Mouse (Mus musculus) intestine, embryonic 15.5 days (tissue): ENCODE measurements around the gene Hist1h4d. TPM values are rescaled to one million over a fixed set of nuclear protein-coding genes. Genes with fewer than 3 reads are reported as not detected.
"Not testable (repeated sequence)": the region's sequence is repeated elsewhere in the genome, so short reads cannot be mapped to it uniquely, and the experiment has no call there.

Experiments
- ATAC-seq: fragments of 200-750 bp; cut with Nextera tagmentation; 2 replicates; pipeline ENCODE4 v1.8.0; 2017; ENCODE audit warnings: moderate TSS enrichment, moderate library complexity
- H3K27ac ChIP-seq: fragments of 300-500 bp; sonication (generic); 2 replicates; pipeline ENCODE4 v1.5.1; 2015; ENCODE audit warnings: mild to moderate bottlenecking, inconsistent platforms
- H3K27me3 ChIP-seq: fragments of 300-500 bp; sonication (generic); replicated peaks from 2 replicates; pipeline ENCODE4 v1.6.1; 2015; ENCODE audit warnings: inconsistent platforms
- H3K36me3 ChIP-seq: fragments of 300-500 bp; sonication (generic); 2 replicates; pipeline ENCODE4 v1.6.1; 2015; ENCODE audit warnings: inconsistent platforms
- H3K4me1 ChIP-seq: fragments of 300-500 bp; sonication (generic); replicated peaks from 2 replicates; pipeline ENCODE4 v1.6.1; 2015; ENCODE audit warnings: inconsistent platforms
- H3K4me2 ChIP-seq: fragments of 300-500 bp; sonication (generic); replicated peaks from 2 replicates; pipeline ENCODE4 v1.6.1; 2015; ENCODE audit warnings: mild to moderate bottlenecking, inconsistent platforms
- H3K4me3 ChIP-seq: fragments of 300-500 bp; sonication (generic); replicated peaks from 2 replicates; pipeline ENCODE4 v1.5.1; 2015; ENCODE audit warnings: inconsistent platforms
- H3K9ac ChIP-seq: fragments of 300-500 bp; sonication (generic); 2 replicates; pipeline ENCODE4 v1.6.1; 2015; ENCODE audit warnings: inconsistent platforms
- H3K9me3 ChIP-seq: fragments of 300-500 bp; sonication (generic); 2 replicates; pipeline ENCODE4 v1.6.1; 2016; ENCODE audit warnings: inconsistent platforms
- WGBS: fragments of 180-500 bp; shearing (Covaris S2); methylation state at CpG from one replicate; pipeline ENCODE4 v1.1.7; 2015; 5-methylcytosine and 5-hydroxymethylcytosine counted together
- polyA plus RNA-seq: library from polyadenylated mRNA; unstranded; fragments of >200 nt; fragmentation: Nextera tagmentation; extraction: Ambion mirVana; gene quantifications from 2 replicates; pipeline ENCODE4 v1.2.1, GENCODE M21; 2015

Gene Hist1h4d
- polyA plus RNA-seq, 1 experiment from 2014 or later = 101 TPM

DNA sequence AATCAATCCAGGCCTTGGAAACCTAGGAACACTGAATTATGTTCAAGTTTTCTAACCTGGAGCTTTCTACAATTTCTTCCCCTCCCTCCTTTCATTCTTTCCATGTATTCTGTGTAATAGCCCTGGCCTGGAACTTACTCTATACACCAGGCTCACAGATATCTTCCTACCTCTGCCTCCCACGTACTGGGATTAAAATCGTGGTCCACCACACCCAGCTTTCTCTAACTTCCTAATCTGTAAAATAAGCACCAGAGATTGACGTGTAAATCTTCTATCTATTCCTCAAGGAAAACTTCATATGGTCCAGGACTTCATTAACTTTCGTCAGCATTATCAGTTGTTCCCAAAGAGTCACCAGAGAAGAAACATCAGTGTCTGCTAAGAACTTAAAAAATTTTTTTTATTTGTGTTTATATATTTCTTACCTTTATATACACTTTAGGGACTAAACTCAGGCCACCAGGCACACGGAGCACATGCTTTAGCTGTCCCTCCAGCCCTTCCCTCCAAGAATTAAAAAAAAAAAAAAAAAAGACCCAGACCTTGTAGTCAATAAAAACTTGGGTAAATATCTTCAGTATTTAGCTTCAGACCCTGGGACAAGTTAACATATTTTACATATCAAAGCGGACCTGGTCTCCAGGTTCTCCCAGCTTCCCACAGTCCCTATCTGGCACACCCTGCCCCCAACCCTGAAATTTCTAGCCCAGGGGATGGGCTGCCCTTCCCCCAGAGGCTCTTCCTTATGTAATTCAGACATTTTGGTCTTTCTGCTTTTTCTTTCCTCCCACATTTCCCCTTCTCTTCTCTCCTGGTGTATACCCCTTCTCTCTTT, 1.0 kb downstream of the Hist1h4d start:
- WGBS = 11% methylated on average over 6 of the region's 6 CpGs
- H3K27ac ChIP-seq = peak overlapping the region; percentile 86

DNA sequence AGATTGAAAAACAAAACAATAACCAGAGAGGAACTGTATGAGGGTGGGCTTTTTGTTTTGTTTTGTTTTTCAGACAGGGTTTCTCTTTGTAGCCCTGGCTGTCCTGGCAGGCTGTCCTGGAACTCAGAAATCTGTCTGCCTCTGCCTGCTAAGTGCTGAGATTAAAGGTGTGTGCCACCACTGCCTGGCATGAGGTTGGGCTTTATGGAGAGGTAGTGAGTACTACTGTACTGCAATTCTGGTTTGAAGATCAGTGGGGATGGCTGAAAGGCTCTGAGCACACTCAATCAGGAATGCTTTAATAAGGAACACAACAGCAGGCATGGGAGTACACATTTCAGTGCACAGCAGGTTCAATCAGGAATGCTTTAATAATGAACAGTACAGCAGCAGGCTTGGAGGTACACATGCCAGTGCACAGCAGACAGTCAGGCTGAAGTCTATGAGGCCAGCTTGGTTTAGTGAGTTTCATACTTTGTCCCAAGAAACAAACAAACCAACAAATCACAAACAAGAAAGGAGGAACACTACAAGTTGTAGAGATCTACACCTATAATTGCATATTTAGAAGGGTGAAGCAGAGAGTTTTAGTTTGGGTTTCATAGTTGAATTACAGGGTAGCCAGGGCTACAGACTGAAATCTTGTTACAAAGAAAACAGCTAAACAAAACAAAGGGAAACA, 2.1 kb downstream of the Hist1h4d start:
- no peaks in the 10 kb centered on the region for H3K27me3 ChIP-seq
- H3K4me3 ChIP-seq = no peak overlapping the region
- no peak for ATAC-seq
- no peaks in the 10 kb centered on the region for H3K9me3 ChIP-seq
- H3K4me1 ChIP-seq = peaks cover 16% of the 10 kb centered on the region; the same call in 1 of the 2 replicates
- H3K4me2 ChIP-seq = peak overlapping the region; percentile 6; the same call in 1 of the 2 replicates
- peak overlapping the region; percentile 65 for H3K27ac ChIP-seq
- no peaks in the 10 kb centered on the region for H3K36me3 ChIP-seq
- no peak overlapping the region for H3K9ac ChIP-seq

More for the DNA sequence above, 1.0 kb downstream of the Hist1h4d start:
- peak overlapping the region; percentile 51 for H3K4me3 ChIP-seq
- peaks cover 16% of the 10 kb centered on the region; the same call in 1 of the 2 replicates for H3K4me1 ChIP-seq
- ATAC-seq = no peak
- H3K9me3 ChIP-seq = no peaks in the 10 kb centered on the region
- no peaks in the 10 kb centered on the region for H3K36me3 ChIP-seq
- peak overlapping the region; percentile 62 for H3K9ac ChIP-seq
- H3K27me3 ChIP-seq = no peaks in the 10 kb centered on the region
- H3K4me2 ChIP-seq = peak overlapping the region; percentile 75

DNA sequence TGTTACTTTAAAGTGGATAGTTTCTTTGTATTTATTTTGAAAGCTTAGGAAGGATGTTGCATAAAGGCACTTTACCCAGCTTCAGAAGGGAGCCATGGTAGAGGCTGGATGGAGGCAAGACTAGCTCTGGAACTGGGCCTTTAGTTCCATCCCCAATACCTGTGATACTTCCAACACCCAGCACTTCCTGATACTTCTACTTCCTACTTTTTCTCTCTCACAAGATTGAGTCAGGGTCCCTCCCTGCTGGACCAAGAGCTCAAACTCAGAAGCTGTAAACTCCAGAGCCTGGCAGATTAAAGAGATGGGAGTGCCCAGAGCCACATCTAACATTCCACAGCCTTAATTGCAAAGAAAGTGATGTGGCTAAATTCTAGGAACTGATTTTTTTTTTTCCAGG, 2.9 kb downstream of the Hist1h4d start:
- H3K4me2 ChIP-seq = peak overlapping the region; percentile 68
- H3K9ac ChIP-seq = peak overlapping the region; percentile 31; the same call in 1 of the 2 replicates
- no peaks in the 10 kb centered on the region for H3K36me3 ChIP-seq
- H3K27me3 ChIP-seq = no peaks in the 10 kb centered on the region
- H3K4me3 ChIP-seq = 0 out of 2 replicates have a peak overlapping the region, but pooled peaks have one; percentile 45
- H3K4me1 ChIP-seq = peaks cover 16% of the 10 kb centered on the region; the same call in 1 of the 2 replicates
- no peaks in the 10 kb centered on the region for H3K9me3 ChIP-seq
- peak overlapping the region; percentile 96 for H3K27ac ChIP-seq
- no peak for ATAC-seq

DNA sequence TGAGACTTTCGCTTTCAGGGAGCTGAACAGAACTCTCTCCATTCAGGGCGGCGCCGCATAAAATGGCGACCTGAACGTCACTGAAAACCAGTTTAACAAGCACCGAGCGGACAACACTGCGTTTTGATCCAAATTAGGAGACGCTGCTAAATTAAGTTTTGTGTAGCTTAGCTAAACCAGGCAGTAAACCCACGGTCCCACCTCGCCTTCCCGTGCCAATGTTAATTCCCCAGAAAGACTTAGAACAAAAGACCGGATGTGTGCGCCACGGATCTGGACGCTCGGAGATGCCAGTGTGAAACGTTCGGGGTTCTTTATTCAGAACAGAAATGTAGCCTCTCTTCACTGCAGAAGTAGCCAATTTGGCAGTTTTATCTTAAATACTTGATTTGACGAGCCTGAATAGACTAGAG, 3.6 kb downstream of the Hist1h4d start:
- Histone ChIP-seq H3K9me3 (no peaks in the 10 kb centered on the region), H3K36me3 (no peaks in the 10 kb centered on the region), H3K27me3 (no peaks in the 10 kb centered on the region), H3K4me3 (peak overlapping the region; percentile 45), H3K4me2 (peak overlapping the region; percentile 68), H3K27ac (peak overlapping the region; percentile 96), H3K4me1 (peaks cover 16% of the 10 kb centered on the region; the same call in 1 of the 2 replicates), H3K9ac (peak overlapping the region; percentile 51)
- peak; percentile 18; the same call in 1 of the 2 replicates for ATAC-seq
- under 1% methylated on average over 21 of the region's 21 CpGs for WGBS

DNA sequence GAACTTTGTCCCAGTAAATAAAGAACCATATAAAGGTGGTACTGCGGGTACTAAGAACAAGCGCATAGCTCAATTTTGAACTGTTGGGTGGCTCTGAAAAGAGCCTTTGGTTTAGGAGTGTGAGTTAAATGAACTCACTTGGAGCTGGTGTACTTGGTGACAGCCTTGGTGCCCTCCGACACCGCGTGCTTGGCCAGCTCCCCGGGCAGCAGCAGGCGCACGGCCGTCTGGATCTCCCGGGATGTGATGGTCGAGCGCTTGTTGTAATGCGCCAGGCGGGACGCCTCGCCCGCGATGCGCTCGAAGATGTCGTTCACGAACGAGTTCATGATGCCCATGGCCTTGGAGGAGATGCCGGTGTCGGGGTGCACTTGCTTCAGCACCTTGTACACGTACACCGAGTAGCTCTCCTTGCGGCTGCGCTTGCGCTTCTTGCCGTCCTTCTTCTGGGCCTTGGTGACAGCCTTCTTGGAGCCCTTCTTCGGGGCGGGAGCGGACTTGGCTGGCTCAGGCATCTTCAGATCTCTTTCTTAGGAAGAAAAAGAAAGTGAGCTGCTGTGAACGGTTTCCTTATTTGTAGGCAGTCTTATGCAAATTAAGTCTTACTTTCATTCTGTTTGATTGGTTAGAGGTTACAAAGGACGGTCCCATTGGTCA, 4.2 kb downstream of the Hist1h4d start:
- peak; percentile 89 for ATAC-seq
- Histone ChIP-seq H3K27ac (peak overlapping the region; percentile 96), H3K4me1 (peaks cover 16% of the 10 kb centered on the region; the same call in 1 of the 2 replicates), H3K4me2 (peak overlapping the region; percentile 68), H3K4me3 (peak overlapping the region; percentile 45), H3K9ac (peak overlapping the region; percentile 51)
- WGBS = under 1% methylated on average over 30 of the region's 36 CpGs
- not testable (repeated sequence) for H3K36me3 ChIP-seq, H3K9me3 ChIP-seq, H3K27me3 ChIP-seq

DNA sequence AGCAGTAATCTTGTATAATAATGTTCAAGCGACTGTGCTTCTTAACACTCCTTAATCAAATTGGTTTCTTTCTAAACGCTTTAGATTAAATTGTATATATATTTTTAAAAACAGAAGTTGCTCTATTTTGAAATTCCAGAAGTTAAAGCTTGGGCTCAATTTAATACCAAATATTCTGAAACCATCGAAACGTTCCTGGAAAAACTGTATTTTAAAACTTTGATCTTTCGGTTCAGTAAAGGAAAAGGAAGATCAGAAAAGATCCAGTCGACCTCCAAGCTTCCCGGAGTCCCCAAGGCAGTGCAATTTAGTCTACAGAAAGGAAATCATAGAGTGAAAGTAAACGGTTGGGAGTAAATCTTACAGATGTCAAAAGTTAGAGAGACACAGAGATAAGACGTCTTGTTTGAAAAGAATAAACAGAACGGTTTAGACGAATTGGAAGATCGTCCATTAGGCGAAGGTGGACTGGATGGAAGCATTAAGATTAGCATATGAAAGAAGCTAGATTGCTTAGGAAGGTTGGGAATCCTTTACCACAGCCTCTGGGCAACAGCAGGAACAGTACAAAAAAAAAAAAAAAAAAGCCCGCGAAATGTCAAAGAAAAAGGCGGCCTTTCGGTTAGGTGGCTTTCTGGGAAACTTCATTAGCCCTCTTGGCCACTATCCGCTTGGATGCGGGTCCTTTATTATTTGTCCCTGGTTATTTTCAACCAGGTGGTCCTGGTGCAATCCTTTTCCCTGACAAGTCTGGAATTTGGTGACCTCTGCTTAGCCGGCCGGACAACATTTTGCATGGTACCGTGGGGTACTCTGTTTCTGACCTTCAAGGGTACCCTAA, 4.9 kb downstream of the Hist1h4d start:
- Histone ChIP-seq H3K36me3 (no peaks in the 10 kb centered on the region), H3K9ac (peak overlapping the region; percentile 44), H3K4me1 (peaks cover 16% of the 10 kb centered on the region; the same call in 1 of the 2 replicates), H3K4me3 (peak overlapping the region; percentile 23), H3K9me3 (no peaks in the 10 kb centered on the region), H3K27ac (peak overlapping the region; percentile 87), H3K27me3 (no peaks in the 10 kb centered on the region), H3K4me2 (peak overlapping the region; percentile 63)
- 2% methylated on average over 22 of the region's 22 CpGs for WGBS
- 0 out of 2 replicates have a peak, but pooled peaks have one; percentile 11 for ATAC-seq

DNA sequence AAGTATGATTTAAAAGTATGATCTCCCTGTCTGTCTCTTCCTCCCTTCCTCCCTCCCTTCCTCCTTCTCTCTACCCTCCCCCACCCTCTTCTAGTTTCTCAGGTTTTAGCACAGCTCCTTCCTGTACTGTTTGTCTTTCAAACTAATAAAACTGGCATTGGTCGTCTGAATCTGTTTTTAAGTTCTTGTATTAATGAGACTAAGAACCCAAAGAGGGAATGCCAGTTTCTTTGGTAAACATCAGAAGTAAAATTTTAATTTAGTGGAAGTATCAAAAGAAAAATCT, 5.5 kb downstream of the Hist1h4d start:
- H3K36me3 ChIP-seq = no peaks in the 10 kb centered on the region
- no peaks in the 10 kb centered on the region for H3K9me3 ChIP-seq
- H3K27me3 ChIP-seq = no peaks in the 10 kb centered on the region
- H3K4me2 ChIP-seq = peak overlapping the region; percentile 63
- peak overlapping the region; percentile 87 for H3K27ac ChIP-seq
- ATAC-seq = no peak
- H3K4me1 ChIP-seq = peaks cover 15% of the 10 kb centered on the region; the same call in 1 of the 2 replicates
- peak overlapping the region; percentile 44 for H3K9ac ChIP-seq
- H3K4me3 ChIP-seq = peak overlapping the region; percentile 23
- 0% methylated on average over 1 of the region's 1 CpGs for WGBS

DNA sequence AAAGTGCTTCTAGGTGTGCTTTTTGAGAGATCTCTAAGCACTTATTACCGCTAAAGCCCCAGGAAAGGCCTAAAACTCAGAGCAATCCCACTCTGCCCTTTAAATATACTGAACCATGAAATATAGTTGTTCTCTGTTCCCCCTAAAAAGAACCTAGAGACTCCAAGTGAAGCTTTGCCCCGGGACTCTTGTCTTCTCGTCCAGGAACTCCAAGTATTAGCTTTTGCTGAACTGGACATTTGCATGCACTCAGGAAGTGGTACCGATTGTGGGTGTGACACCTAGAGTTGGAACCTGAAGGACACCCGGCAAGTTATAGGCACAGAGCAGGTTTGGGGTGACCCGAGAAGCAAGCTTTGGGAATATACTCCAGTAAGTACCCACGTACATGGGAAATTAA, 9.8 kb downstream of the Hist1h4d start:
- WGBS = 93% methylated on average over 7 of the region's 7 CpGs
- no peak overlapping the region for H3K9ac ChIP-seq
- no peaks in the 10 kb centered on the region for H3K36me3 ChIP-seq
- H3K4me3 ChIP-seq = no peak overlapping the region
- H3K4me2 ChIP-seq = no peak overlapping the region
- no peaks in the 10 kb centered on the region for H3K9me3 ChIP-seq
- H3K27ac ChIP-seq = no peak overlapping the region
- ATAC-seq = no peak
- H3K27me3 ChIP-seq = no peaks in the 10 kb centered on the region
- 0 out of 2 replicates have a peak, but pooled peaks cover 8% of the 10 kb centered on the region for H3K4me1 ChIP-seq

DNA sequence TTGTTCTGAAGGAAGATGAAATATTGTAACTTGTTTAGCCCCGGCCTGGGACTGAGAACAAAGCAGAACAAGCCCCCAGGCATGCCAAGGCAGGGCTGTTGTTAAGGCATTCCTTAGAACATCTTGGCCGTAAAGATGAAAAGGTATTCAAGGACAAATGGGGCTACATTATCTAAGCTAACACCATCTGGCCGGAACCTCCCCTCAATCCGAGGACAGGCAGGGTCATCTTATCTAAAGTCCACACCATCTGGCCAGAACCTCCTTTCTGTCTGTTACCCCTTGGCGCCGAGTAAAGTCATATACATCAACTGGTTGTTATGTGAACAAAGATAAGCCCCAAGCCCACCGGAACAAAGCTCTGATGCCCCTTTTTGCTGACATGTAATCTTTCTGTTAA, 10.5 kb downstream of the Hist1h4d start:
- H3K9me3 ChIP-seq, H3K4me1 ChIP-seq, H3K36me3 ChIP-seq, H3K27ac ChIP-seq, H3K4me3 ChIP-seq, H3K27me3 ChIP-seq, ATAC-seq, H3K4me2 ChIP-seq, H3K9ac ChIP-seq: not testable (repeated sequence)
- WGBS = 86% methylated on average over 7 of the region's 7 CpGs

DNA sequence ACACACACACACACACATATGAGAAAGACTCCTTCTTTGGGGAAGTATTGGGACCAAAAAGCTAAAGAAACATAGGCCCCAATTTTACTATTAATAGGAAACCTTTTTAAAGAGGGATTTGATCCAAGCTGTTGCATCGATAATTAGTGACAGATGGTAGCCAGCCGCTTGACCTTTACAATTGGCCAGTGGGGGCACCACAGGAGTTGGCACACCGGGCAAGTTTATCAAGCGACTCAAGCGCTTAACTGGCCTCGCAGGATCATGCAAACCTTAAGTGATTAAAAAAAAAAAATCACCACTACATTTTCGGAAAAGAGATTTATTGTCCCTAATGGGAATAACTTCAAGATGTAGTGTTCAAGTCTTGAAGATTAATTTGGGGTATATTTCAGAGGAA, 11.2 kb downstream of the Hist1h4d start:
- no peak overlapping the region for H3K4me3 ChIP-seq
- 0 out of 2 replicates have a peak, but pooled peaks cover 4% of the 10 kb centered on the region for H3K4me1 ChIP-seq
- no peaks in the 10 kb centered on the region for H3K9me3 ChIP-seq
- no peak overlapping the region for H3K9ac ChIP-seq
- peak overlapping the region; percentile 68 for H3K27ac ChIP-seq
- ATAC-seq = no peak
- no peak overlapping the region for H3K4me2 ChIP-seq
- no peaks in the 10 kb centered on the region for H3K27me3 ChIP-seq
- H3K36me3 ChIP-seq = no peaks in the 10 kb centered on the region
- WGBS = 84% methylated on average over 7 of the region's 7 CpGs

DNA sequence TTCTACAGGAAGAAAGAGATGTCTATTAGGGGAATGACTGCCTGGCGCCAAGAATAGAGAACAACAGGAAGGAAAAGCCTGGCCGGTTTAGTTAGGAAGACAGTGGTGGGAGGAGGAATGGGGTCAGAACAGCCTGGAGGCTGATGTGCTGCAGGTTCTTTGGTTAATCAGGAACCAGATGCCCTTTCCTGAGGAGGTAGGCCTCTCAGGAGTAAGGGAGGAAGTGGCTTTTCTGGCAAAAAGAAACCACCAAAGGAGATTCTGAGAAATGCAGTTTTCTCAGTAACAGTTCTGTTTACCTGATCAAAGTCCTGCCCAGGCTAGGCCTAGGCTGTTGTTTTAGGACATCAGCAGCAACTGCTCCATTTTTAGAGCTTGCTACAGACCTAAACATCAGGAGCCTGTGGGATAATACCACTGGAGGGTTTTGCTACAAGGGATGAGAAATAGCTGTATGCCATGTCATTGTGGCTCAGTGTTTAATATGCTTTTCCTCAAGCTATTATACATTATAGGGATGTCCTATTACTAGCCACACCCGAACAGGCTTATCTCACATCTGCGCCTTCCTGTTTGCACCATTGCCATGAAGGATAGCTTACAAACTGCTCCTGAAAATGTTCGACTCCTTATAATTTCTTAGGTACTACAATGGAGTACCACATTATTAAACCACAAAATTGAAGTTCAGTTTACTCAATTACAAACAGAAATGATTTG, 11.8 kb downstream of the Hist1h4d start:
- Histone ChIP-seq H3K36me3 (no peaks in the 10 kb centered on the region), H3K4me1 (0 out of 2 replicates have a peak, but pooled peaks cover 4% of the 10 kb centered on the region), H3K4me3 (no peak overlapping the region), H3K9ac (no peak overlapping the region), H3K4me2 (no peak overlapping the region), H3K27me3 (no peaks in the 10 kb centered on the region), H3K9me3 (no peaks in the 10 kb centered on the region), H3K27ac (peak overlapping the region; percentile 68)
- peak; percentile 43 for ATAC-seq
- 55% methylated on average over 5 of the region's 5 CpGs for WGBS
